8 mouse cellular contexts compared by ENCODE assay signal in the genomic region with DNA sequence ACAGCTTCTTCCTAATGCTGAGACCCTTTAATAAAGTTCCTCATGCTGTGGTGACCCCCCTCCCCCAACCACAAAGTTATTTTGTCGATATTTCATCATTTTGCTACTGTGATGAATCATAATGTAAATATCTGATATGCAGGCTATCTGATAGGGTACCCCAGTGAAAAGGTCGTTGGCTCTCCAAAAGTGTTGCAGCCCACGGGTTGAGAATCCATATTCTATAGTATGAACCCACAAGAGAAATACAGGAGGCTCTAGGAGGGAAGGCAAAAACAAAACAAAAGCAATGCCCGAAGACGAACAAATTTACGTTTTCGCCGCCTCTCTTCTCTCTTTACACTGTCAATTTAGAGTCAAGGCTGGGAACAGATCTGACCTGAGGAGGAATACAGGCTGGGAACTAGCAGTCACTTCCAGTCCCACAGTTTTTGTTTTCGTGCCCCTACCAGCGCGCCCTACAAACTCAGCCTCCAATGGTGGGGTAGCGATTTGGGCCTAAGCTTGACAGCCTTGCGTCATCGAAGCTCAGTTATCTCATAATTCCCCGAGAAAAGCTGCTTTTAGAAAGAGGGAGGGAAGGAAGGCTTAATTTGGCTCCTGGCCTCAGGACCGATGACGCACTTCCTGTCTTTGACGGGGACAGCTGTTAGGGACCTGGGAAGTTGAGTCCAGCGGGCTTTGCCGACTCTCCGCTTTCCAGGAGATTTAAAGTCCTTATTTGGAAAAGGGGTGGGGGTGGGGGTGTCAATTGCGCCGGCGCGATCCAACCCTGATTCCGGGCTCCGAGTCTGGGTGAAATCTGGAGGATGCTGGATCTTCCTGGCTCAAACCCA. TPM values are rescaled to one million over a fixed set of nuclear protein-coding genes. Genes with fewer than 3 reads are reported as not detected.
DNase-seq lines count a peak whose midpoint lies in the region; ATAC-seq lines count a peak whose summit lies in the region.

No protein-coding gene starts in this region.

- H3K4me1 ChIP-seq in hindbrain, embryonic 15.5 days (replicated peaks), result peaks cover 9% of the 10 kb centered on the region

- H3K36me3 ChIP-seq in hindbrain, embryonic 15.5 days, result no peaks in the 10 kb centered on the region

- ATAC-seq in activated CD4-positive, CD25-positive, alpha-beta regulatory T cell, adult 4 months, result peak; percentile 70
- ATAC-seq in common myeloid progenitor, adult 5-6 weeks (replicated peaks; ENCODE audit: low read depth, poor library complexity, severe bottlenecking), result peak; percentile 92
- ATAC-seq in hindbrain, embryonic 15.5 days (ENCODE audit: low FRiP score, low read depth), result peak; percentile 98

- peak overlapping the region; percentile 59 for H3K9ac ChIP-seq in hindbrain, embryonic 15.5 days

- peak overlapping the region; percentile 49 for H3K4me3 ChIP-seq in hindbrain, embryonic 15.5 days

- peak overlapping the region; percentile 83 for H3K27ac ChIP-seq in hindbrain, embryonic 15.5 days (replicated peaks)

- peak overlapping the region; percentile 72 for H3K4me2 ChIP-seq in hindbrain, embryonic 15.5 days

- 5% methylated on average over 27 of the region's 27 CpGs for WGBS in hindbrain, embryonic 15.5 days

- no peaks in the 10 kb centered on the region for H3K27me3 ChIP-seq in hindbrain, embryonic 15.5 days

- peak; percentile 89 for DNase-seq in gastrocnemius, adult 18-20 months (ENCODE audit: low spot score)
- DNase-seq in layer of hippocampus, postnatal 36 days, result peak; percentile 85 to 86
- DNase-seq in lung, postnatal 25 days (ENCODE audit: low spot score), result peak; percentile 89
- peak; percentile 86 for DNase-seq in retina, adult 2 months (ENCODE audit: low read depth, low spot score)
- DNase-seq in thymus, postnatal 25 days, result peak; percentile 44

- no peaks in the 10 kb centered on the region for H3K9me3 ChIP-seq in hindbrain, embryonic 15.5 days

RNA-seq across cellular contexts. Expression of gene Zkscan3, which starts 5.6 kb away (rescaled TPM):
- polyA plus RNA-seq in activated CD4-positive, CD25-positive, alpha-beta regulatory T cell, adult 4 months (2017; shearing (Covaris generic)), result 10 to 100 TPM; 24.1 to 34.5 TPM
- total RNA-seq in common myeloid progenitor, adult 5-6 weeks (2017), result 37.7 and 38.6 TPM in 2 replicates
- 10 to 100 TPM; 13.0 to 17.0 TPM for total RNA-seq in gastrocnemius, adult 18-20 months (2021)
- 65.8 and 71.1 TPM in 2 replicates for polyA plus RNA-seq in hindbrain, embryonic 15.5 days (2015; fragmentation: Nextera tagmentation; extraction: Ambion mirVana)
- total RNA-seq in layer of hippocampus, postnatal 36 days (2021), result 10 to 100 TPM; 39.7 to 46.2 TPM

RNA-seq across cellular contexts. Expression of gene Pgbd1, which starts 32.7 kb away (rescaled TPM):
- polyA plus RNA-seq in activated CD4-positive, CD25-positive, alpha-beta regulatory T cell, adult 4 months (2017; shearing (Covaris generic)), result 1 to 10 TPM in 1 of 2 experiments, under 1 TPM in 1; 0.82 to 1.4 TPM
- total RNA-seq in common myeloid progenitor, adult 5-6 weeks (2017), result 0.87 and 1.2 TPM in 2 replicates
- total RNA-seq in gastrocnemius, adult 18-20 months (2021), result under 1 TPM; 0.31 to 0.39 TPM
- polyA plus RNA-seq in hindbrain, embryonic 15.5 days (2015; fragmentation: Nextera tagmentation; extraction: Ambion mirVana), result 2.8 and 4.2 TPM in 2 replicates
- 1 to 10 TPM; 1.1 to 1.5 TPM for total RNA-seq in layer of hippocampus, postnatal 36 days (2021)

RNA-seq across cellular contexts. Expression of gene Zscan26, which starts 45.3 kb away (rescaled TPM):
- 10 to 100 TPM; 52.6 to 54.9 TPM for polyA plus RNA-seq in activated CD4-positive, CD25-positive, alpha-beta regulatory T cell, adult 4 months (2017; shearing (Covaris generic))
- total RNA-seq in common myeloid progenitor, adult 5-6 weeks (2017), result 18.6 and 27.6 TPM in 2 replicates
- total RNA-seq in gastrocnemius, adult 18-20 months (2021), result 10 to 100 TPM; 13.1 to 14.1 TPM
- 23.7 and 24.3 TPM in 2 replicates for polyA plus RNA-seq in hindbrain, embryonic 15.5 days (2015; fragmentation: Nextera tagmentation; extraction: Ambion mirVana)
- 10 to 100 TPM; 52.3 to 53.5 TPM for total RNA-seq in layer of hippocampus, postnatal 36 days (2021)

RNA-seq across cellular contexts. Expression of gene Zscan12, which starts 45.6 kb away (rescaled TPM):
- polyA plus RNA-seq in activated CD4-positive, CD25-positive, alpha-beta regulatory T cell, adult 4 months (2017; shearing (Covaris generic)), result 1 to 10 TPM; 5.4 to 6.2 TPM
- total RNA-seq in common myeloid progenitor, adult 5-6 weeks (2017), result 9.0 and 12.3 TPM in 2 replicates
- total RNA-seq in gastrocnemius, adult 18-20 months (2021), result 1 to 10 TPM; 6.8 to 7.6 TPM
- polyA plus RNA-seq in hindbrain, embryonic 15.5 days (2015; fragmentation: Nextera tagmentation; extraction: Ambion mirVana), result 11.0 and 12.7 TPM in 2 replicates
- total RNA-seq in layer of hippocampus, postnatal 36 days (2021), result 1 to 10 TPM; 8.4 to 9.9 TPM

Comparison
In these comparisons a context has a peak if more than half of its experiments do, and no peak if none do; other contexts are left out.
1. Peak in every context shown above with its lines: DNase-seq, ATAC-seq, H3K4me3 ChIP-seq and H3K27ac ChIP-seq.